Mouse (Mus musculus): Measurements from ENCODE around the gene Agfg1. TPM values are rescaled to one million over a fixed set of nuclear protein-coding genes. Genes with fewer than 3 reads are reported as not detected.

The Agfg1 gene
- total RNA-seq (2021) = 10 to 100 TPM; 80.0 to 80.4 TPM

GRCm38 (mm10) chr1:82839296-82839613 is at the start of gene Agfg1:
TSS of gene Agfg1 (plus strand) at chr1:82839483.
- peak; percentile 91 to 93 for DNase-seq

DNA sequence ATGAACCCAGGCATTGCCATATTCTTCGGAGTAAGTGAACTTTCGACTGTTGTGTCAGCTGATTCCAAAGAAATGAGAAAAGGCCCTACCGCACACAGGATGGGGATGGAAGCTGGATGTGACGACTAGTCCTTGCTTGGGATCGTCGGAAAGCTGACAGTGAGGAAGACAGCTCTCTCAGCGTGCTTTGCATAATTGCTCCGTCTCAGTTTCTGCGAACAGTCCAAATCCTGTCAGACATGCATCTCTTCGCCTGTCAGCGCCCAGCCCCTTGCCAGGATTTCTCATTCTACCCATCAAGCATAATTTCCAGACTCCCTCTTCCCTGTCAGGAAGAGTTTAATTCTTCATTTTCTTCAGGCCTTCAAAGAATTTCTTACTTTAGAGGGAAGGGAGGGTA is 48.2 kb upstream of the Agfg1 start:
- DNase-seq = no peak

- no peak for DNase-seq
These were observed 47.0 kb upstream of the Agfg1 start for GRCm38 (mm10) chr1:82792238-82792637.

GRCm38 (mm10) chr1:82793110-82793509 is 46.2 kb upstream of the Agfg1 start:
- DNase-seq = no peak

DNA sequence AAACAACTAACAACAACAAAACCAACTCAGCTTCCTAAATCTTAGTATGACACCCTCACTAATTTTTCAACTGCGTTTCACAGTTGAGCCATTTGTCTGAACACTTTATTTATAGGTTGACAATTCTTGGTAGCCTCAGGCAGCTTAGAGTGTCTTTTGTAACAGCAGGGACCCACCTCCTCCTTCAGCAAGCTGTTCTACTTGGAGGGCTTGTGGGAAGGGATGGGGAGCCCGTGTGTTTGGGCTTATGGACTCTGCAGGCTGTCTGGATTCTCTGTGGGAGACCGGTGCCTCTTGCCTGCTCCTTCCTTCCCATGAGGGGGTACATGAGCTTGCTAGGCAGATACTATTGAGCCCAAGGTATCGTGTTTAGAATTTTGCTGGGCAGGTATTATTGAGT is 45.3 kb upstream of the Agfg1 start:
- DNase-seq = peak; percentile 35 to 44

GRCm38 (mm10) chr1:82795211-82795610 is 44.1 kb upstream of the Agfg1 start:
- no peak for DNase-seq

DNA sequence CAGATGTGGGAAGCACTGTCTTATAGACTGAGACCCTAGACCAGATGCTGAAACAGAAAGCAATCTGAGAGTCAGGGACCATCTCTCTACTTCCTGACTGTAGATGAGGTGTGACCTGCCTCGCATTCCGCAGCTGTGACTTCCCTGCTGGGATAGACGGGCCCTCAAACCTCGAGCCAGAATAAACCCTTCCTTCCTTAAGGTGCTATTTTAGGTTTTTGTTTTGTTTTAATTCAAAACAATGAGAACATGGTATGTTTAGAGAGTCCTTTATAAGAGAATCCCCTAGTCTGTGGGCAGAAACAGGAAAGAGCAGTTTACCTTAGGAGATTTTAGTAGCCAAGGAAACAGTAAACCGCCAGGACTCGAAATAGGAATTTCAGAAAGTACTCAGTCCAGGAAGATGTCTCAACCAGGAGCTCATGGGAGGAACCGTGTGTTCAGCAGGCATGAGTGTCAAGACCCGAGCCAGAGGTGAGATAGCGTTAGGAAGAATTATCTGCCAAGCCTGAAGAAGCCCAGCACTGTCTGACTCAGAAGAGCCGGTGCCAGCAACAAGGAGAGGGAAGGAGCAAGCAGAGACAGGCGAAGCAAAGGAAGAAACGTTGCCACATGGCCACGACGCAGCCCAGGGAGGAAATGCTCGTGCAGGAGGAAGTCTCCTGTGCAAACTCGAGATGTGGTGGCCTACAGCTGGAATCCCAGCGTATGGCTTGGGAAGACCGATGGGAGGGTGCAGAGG is 43.4 kb upstream of the Agfg1 start:
- DNase-seq = no peak

DNA sequence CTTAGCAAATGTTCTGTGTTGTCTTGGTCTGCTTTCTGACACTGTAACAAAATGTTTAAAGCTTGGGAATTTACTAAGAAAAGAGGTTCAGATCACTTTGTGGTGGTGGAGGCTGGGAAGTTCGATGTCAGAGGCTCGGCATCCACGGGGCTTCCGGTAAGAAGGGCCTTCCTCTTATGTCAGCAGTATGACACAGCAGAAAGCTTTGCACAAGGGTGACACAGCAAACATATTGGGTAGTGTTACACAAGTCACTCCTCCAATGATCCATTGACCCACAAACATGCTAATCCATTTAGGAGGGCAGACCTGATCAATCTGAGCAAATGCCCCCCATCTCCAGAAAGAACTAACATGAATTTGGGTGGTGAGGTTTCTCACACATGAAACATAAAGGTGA is 42.2 kb upstream of the Agfg1 start:
- DNase-seq = no peak

DNA sequence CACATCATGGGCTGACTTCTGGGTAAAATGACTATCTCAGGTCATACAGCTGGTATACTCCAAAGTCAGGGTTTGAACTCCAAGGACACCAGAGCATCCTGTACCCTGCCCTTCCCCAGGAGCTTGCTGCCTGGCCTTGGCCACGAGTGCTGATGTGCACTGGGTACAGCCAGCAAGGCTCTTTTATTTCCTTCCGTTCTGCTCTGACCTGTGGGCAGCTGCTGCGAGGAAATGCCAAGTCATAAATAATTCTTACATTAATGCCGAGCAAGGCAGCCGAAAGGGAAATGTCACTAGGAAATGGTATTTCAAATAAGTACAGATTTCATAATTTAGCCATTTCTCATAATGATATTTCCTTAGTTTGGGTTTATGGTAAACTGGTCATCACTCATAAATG is 41.0 kb upstream of the Agfg1 start:
- DNase-seq = no peak

- peak; percentile 17 to 19 for DNase-seq
These were observed 40.4 kb upstream of the Agfg1 start for GRCm38 (mm10) chr1:82798922-82799321.

DNA sequence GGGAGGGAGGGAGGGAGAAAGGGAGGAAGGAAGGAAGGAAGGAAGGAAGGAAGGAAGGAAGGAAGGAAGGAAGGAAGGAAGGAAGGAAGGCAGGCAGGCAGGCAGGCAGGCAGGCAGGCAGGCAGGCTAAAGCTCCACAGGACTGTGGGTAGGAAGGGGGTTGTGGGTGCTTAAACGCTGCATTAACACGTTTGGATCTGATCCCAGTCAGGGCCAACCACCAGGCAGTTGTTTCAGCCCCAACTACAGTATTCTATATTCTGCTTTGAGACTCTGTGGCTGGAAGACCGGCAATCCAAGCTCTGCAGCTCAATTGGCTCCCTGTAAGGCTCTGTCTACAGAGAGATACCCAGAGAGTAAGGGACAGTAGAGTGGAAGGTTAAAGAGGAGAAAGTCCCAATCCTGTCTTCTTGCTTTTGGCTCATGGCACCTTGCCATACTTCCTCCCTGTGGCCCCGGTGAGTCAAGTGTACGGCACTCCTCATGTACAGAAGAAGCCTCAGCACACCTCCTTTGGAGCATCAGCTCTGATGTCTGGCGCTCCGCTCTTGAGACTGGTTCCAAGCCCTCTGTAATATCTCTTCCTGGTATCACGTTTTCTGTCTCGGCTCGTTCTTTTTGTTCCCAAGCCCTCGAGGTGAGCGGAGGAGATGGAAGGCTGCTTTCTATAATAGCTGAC is 38.0 kb upstream of the Agfg1 start:
- no peak for DNase-seq

DNA sequence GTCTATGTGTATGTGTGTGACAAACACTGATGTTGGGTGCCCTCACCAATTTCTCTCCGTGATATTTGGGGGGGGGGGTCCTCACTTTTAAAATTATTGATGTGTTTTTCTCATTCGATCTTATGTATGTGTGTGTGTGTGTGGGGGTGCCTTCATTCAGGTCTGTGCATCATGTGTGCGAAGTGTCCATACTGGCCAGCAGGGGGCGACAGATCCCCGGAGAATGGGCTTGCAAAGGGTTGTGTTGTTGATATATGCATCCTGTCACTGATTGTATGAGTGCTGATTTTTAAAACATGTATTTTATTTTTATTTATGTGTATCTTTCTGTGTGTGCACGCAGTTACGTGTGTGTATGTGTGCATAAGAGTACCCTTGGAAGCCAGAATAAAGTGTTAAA is 35.7 kb upstream of the Agfg1 start:
- no peak for DNase-seq

DNA sequence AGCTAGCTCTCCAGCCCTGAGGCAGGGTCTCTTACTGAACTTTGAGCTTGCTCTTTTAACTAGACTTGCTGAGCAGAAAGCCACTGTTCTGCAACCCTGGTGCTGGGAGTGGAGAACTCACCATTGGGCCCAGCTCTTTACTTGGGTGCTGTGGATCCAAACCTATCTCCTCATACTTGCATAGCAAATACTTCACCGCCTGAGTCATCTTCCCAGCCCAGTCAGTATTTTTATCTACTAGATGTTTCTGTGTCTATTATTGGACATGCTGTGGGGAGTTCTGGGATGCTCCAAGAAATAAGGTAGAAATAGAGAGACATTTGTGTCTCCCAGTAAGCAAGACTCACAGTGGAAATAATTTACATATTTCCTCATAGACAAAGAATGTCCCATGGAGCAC is 35.2 kb upstream of the Agfg1 start:
- no peak for DNase-seq

DNA sequence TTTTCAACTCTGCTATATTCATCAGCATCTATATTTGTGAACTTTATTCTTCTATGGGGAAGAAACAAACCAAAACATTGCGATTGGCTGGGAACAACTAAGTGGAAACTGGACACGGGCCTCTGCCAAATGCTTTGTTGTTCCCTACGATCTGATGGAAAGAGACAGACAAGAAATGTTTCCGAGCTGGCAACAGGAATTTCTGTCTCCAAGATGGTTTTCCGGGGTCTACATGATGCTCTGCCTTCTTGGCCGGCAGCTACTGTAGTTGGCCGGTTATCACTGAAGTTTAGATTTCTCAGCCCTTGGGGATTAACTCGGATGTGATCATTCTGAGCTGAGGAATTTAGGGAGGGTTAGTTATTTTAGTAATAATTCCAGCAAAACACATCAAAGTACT is 32.9 kb upstream of the Agfg1 start:
- DNase-seq = no peak

- no peak for DNase-seq
These were observed 32.1 kb upstream of the Agfg1 start for GRCm38 (mm10) chr1:82807206-82807605.

GRCm38 (mm10) chr1:82808564-82808963 is 30.7 kb upstream of the Agfg1 start:
- no peak for DNase-seq

GRCm38 (mm10) chr1:82811766-82812165 is 27.5 kb upstream of the Agfg1 start:
- DNase-seq = no peak

DNA sequence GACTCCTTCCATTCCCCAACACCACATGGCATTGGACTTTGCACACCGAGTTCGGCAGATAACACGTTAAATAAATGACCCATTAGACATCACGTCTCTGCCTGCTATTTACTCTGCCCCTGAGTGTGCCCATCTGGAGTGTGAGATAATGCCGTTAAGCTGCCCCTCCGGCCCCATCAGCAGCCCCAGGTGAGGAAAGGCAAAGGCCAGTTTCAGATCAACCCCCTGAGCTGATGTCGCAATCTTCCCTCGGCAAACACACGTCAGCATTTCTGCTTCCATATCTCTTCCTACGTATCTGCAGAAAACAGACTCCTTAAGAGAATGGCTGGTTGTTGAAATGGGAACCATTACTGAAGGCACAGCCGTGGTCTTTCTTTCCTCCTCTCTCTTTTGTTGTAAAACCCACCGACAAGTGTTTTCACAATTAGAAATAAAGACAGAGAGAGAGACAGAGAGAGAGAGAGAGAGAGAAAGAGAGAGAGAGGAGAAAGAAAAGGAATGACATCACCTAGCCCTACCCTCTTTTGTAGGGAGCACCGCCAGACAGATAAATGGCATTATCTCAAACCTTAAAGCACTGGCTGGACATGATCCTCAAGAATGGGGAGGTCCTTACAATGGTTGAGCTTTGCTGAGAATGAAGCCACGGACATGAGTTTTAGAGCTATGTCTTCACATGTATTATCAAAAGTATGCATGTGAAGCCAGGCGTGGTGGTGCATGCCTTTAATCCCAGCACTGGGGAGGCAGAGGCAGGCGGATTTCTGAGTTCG is 23.2 kb upstream of the Agfg1 start:
- DNase-seq = no peak

GRCm38 (mm10) chr1:82819366-82819765 is 19.9 kb upstream of the Agfg1 start:
- no peak for DNase-seq

- DNase-seq = no peak
These were observed 19.1 kb upstream of the Agfg1 start for GRCm38 (mm10) chr1:82820179-82820578.

GRCm38 (mm10) chr1:82820626-82821186 is 18.6 kb upstream of the Agfg1 start:
- no peak for DNase-seq

DNA sequence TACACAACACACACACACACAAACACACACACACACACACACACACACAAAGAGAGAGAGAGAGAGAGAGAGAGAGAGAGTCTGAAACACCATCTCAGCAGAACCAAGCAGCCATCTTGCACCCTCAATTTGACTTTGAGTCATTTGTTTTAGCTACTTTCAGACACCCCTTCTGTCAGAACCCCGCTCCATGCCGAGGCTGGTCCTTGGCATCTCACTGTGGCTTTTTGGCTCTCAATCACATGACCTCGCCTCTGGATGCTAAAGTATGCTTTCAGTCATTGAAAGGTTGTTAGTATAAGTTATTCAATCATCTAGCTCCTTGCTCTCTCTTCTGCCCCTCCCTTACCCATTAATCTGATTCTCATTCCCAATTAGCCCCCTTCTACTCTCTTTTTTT is 17.4 kb upstream of the Agfg1 start:
- no peak for DNase-seq

- DNase-seq = no peak
These were observed 15.1 kb upstream of the Agfg1 start for GRCm38 (mm10) chr1:82824147-82824546.

Data from layer of hippocampus, postnatal 36 days (tissue).